Mouse (Mus musculus) kidney, adult 2 months (tissue): ENCODE results near the gene Rassf5. TPM values are rescaled to one million over a fixed set of nuclear protein-coding genes. Genes with fewer than 3 reads are reported as not detected.

Source experiments
- DNase-seq: peaks from one replicate; pipeline ENCODE4 v3.0.0; 2021
- H3K27ac ChIP-seq: fragments of 200-500 bp; 2 replicates; pipeline ENCODE4 v1.5.1; 2012; ENCODE audit warnings: low read depth, low read length, control low read depth, inconsistent platforms; ENCODE audit not compliant: insufficient read depth
- H3K27me3 ChIP-seq: fragments of 200-500 bp; replicated peaks from 2 replicates; pipeline ENCODE4 v1.6.1; 2012; ENCODE audit warnings: mild to moderate bottlenecking, moderate library complexity, low read length, inconsistent platforms; ENCODE audit not compliant: control insufficient read depth, insufficient read depth
- H3K36me3 ChIP-seq: fragments of 200-500 bp; 2 replicates; pipeline ENCODE4 v1.6.1; 2012; ENCODE audit warnings: mild to moderate bottlenecking, moderate library complexity, low read length, inconsistent platforms; ENCODE audit not compliant: control insufficient read depth, insufficient read depth
- H3K4me1 ChIP-seq: fragments of 200-500 bp; 2 replicates; pipeline ENCODE4 v1.6.1; 2011; ENCODE audit warnings: low read length; ENCODE audit not compliant: control insufficient read depth, insufficient read depth
- H3K4me3 ChIP-seq: fragments of 200-500 bp; 2 replicates; pipeline ENCODE4 v1.5.1; 2011; ENCODE audit warnings: mild to moderate bottlenecking, low read depth, low read length, control low read depth; ENCODE audit not compliant: insufficient read depth
- CTCF ChIP-seq: fragments of 200-500 bp; conservative IDR thresholded peaks from 2 replicates; pipeline ENCODE4 v1.5.1; 2011; ENCODE audit warnings: low read depth, mild to moderate bottlenecking, control low read depth, low read length, moderate library complexity, mixed read lengths; ENCODE audit not compliant: insufficient read depth, insufficient read length
- POLR2A ChIP-seq: fragments of 200-500 bp; IDR thresholded peaks from one replicate; pipeline ENCODE4 v1.6.1; 2011; ENCODE audit warnings: low read depth, low read length, control low read depth
- WGBS: fragments of 180-500 bp; shearing (Covaris S2); methylation state at CpG from one replicate; pipeline ENCODE4 v1.1.7; 2018; 5-methylcytosine and 5-hydroxymethylcytosine counted together
- polyA plus RNA-seq: library from polyadenylated mRNA; depleted of rRNA; stranded (reverse); fragments of >200 nt; gene quantifications from 2 replicates; pipeline ENCODE4 v1.2.3, GENCODE M21; 2012

The Rassf5 gene
- polyA plus RNA-seq, 1 experiment: 5.7 TPM

GRCm38 (mm10) chr1:131223345-131223744 lies 21.7 kb downstream of the Rassf5 start:
- TF ChIP-seq POLR2A (no peak), CTCF (no peak)
- no peak overlapping the region for H3K4me3 ChIP-seq
- no peaks in the 10 kb centered on the region for H3K27me3 ChIP-seq
- no peaks in the 10 kb centered on the region for H3K36me3 ChIP-seq
- no peak overlapping the region for H3K27ac ChIP-seq
- WGBS: 93% methylated on average over 2 of the region's 2 CpGs
- no peaks in the 10 kb centered on the region for H3K4me1 ChIP-seq
- DNase-seq: no peak

GRCm38 (mm10) chr1:131221822-131222590 lies 23.1 kb downstream of the Rassf5 start:
- TF ChIP-seq CTCF (no peak), POLR2A (no peak)
- Histone ChIP-seq H3K4me3 (no peak overlapping the region), H3K4me1 (no peaks in the 10 kb centered on the region), H3K36me3 (no peaks in the 10 kb centered on the region), H3K27ac (no peak overlapping the region), H3K27me3 (no peaks in the 10 kb centered on the region)
- DNase-seq: no peak
- 89% methylated on average over 13 of the region's 13 CpGs for WGBS

- TF ChIP-seq POLR2A (no peak), CTCF (no peak)
Observed at GRCm38 (mm10) chr1:131218933-131219332, 26.1 kb downstream of the Rassf5 start.

GRCm38 (mm10) chr1:131213361-131213760 lies 31.7 kb downstream of the Rassf5 start:
- H3K4me3 ChIP-seq: no peak overlapping the region
- WGBS: 74% methylated on average over 6 of the region's 6 CpGs
- no peak overlapping the region for H3K27ac ChIP-seq
- no peak for TF ChIP-seq POLR2A
- no peak for TF ChIP-seq CTCF
- H3K4me1 ChIP-seq: no peaks in the 10 kb centered on the region
- DNase-seq: no peak
- no peaks in the 10 kb centered on the region for H3K36me3 ChIP-seq
- no peaks in the 10 kb centered on the region for H3K27me3 ChIP-seq

More at GRCm38 (mm10) chr1:131218933-131219332, 26.1 kb downstream of the Rassf5 start:
- WGBS: 91% methylated on average over 11 of the region's 11 CpGs
- no peaks in the 10 kb centered on the region for H3K4me1 ChIP-seq
- DNase-seq: no peak
- H3K4me3 ChIP-seq: no peak overlapping the region
- no peak overlapping the region for H3K27ac ChIP-seq
- no peaks in the 10 kb centered on the region for H3K27me3 ChIP-seq
- H3K36me3 ChIP-seq: no peaks in the 10 kb centered on the region

GRCm38 (mm10) chr1:131212956-131213355 lies 32.1 kb downstream of the Rassf5 start:
- no peak overlapping the region for H3K27ac ChIP-seq
- no peaks in the 10 kb centered on the region for H3K4me1 ChIP-seq
- 64% methylated on average over 5 of the region's 5 CpGs for WGBS
- TF ChIP-seq CTCF (no peak), POLR2A (no peak)
- DNase-seq: no peak
- no peaks in the 10 kb centered on the region for H3K36me3 ChIP-seq
- no peaks in the 10 kb centered on the region for H3K27me3 ChIP-seq
- H3K4me3 ChIP-seq: no peak overlapping the region

- TF ChIP-seq CTCF (no peak), POLR2A (no peak)
Observed at GRCm38 (mm10) chr1:131211655-131212054, 33.4 kb downstream of the Rassf5 start.

GRCm38 (mm10) chr1:131209971-131210426 lies 35.1 kb downstream of the Rassf5 start:
- no peaks in the 10 kb centered on the region for H3K27me3 ChIP-seq
- H3K4me3 ChIP-seq: no peak overlapping the region
- no peak overlapping the region for H3K27ac ChIP-seq
- WGBS: 79% methylated on average over 8 of the region's 8 CpGs
- TF ChIP-seq CTCF: no peak
- no peak for TF ChIP-seq POLR2A
- no peak for DNase-seq
- no peaks in the 10 kb centered on the region for H3K36me3 ChIP-seq
- no peaks in the 10 kb centered on the region for H3K4me1 ChIP-seq

More at GRCm38 (mm10) chr1:131211655-131212054, 33.4 kb downstream of the Rassf5 start:
- H3K4me1 ChIP-seq: no peaks in the 10 kb centered on the region
- WGBS: 88% methylated on average over 1 of the region's 1 CpGs
- H3K4me3 ChIP-seq: no peak overlapping the region
- no peaks in the 10 kb centered on the region for H3K27me3 ChIP-seq
- H3K36me3 ChIP-seq: no peaks in the 10 kb centered on the region
- no peak overlapping the region for H3K27ac ChIP-seq
- no peak for DNase-seq

- H3K4me1 ChIP-seq: no peaks in the 10 kb centered on the region
- no peak overlapping the region for H3K27ac ChIP-seq
- H3K4me3 ChIP-seq: no peak overlapping the region
- H3K27me3 ChIP-seq: no peaks in the 10 kb centered on the region
- DNase-seq: no peak
- H3K36me3 ChIP-seq: no peaks in the 10 kb centered on the region
- TF ChIP-seq POLR2A (no peak), CTCF (no peak)
- WGBS: 85% methylated on average over 6 of the region's 6 CpGs
Observed at GRCm38 (mm10) chr1:131208800-131209199, 36.3 kb downstream of the Rassf5 start.
